Mouse (Mus musculus) liver, postnatal 0 days (tissue): Measurements from ENCODE around the gene Acox3. TPM values are rescaled to one million over a fixed set of nuclear protein-coding genes. Genes with fewer than 3 reads are reported as not detected.

Experiments used
- ATAC-seq: fragments of 200-750 bp; cut with Nextera tagmentation; 2 replicates; pipeline ENCODE4 v1.8.0; 2017; ENCODE audit warnings: mild to moderate bottlenecking, moderate library complexity
- DNase-seq: peaks from one replicate; pipeline ENCODE4 v3.0.0-alpha.2; 2016
- H3K27ac ChIP-seq: fragments of 300-500 bp; sonication (generic); 2 replicates; pipeline ENCODE4 v1.5.1; 2014; ENCODE audit warnings: antibody characterized with exemption, moderate library complexity, mild to moderate bottlenecking, low read depth
- H3K27me3 ChIP-seq: fragments of 300-500 bp; sonication (generic); 2 replicates; pipeline ENCODE4 v1.6.1; 2014; ENCODE audit warnings: low read length, control low read depth, mixed read lengths; ENCODE audit not compliant: insufficient read depth
- H3K36me3 ChIP-seq: fragments of 300-500 bp; sonication (generic); replicated peaks from 2 replicates; pipeline ENCODE4 v1.6.1; 2014; ENCODE audit warnings: mild to moderate bottlenecking, control low read depth, low read length, moderate library complexity, mixed read lengths; ENCODE audit not compliant: insufficient read depth
- H3K4me1 ChIP-seq: fragments of 300-500 bp; sonication (generic); 2 replicates; pipeline ENCODE4 v1.6.1; 2014; ENCODE audit warnings: antibody characterized with exemption, mild to moderate bottlenecking, control low read depth; ENCODE audit not compliant: insufficient read depth
- H3K4me2 ChIP-seq: fragments of 300-500 bp; sonication (generic); 2 replicates; pipeline ENCODE4 v1.6.1; 2014; ENCODE audit warnings: low read depth, mild to moderate bottlenecking, low read length, moderate library complexity, mixed read lengths
- H3K4me3 ChIP-seq: fragments of 300-500 bp; sonication (generic); 2 replicates; pipeline ENCODE4 v1.5.1; 2014; ENCODE audit warnings: low read depth, low read length
- H3K9ac ChIP-seq: fragments of 300-500 bp; sonication (generic); replicated peaks from 2 replicates; pipeline ENCODE4 v1.6.1; 2014; ENCODE audit warnings: mild to moderate bottlenecking, moderate library complexity
- H3K9me3 ChIP-seq: fragments of 300-500 bp; sonication (generic); 2 replicates; pipeline ENCODE4 v1.6.1; 2016; ENCODE audit warnings: mild to moderate bottlenecking, control low read depth, low read length, mixed read lengths
- CTCF ChIP-seq: sonication (generic); IDR thresholded peaks from 2 replicates; pipeline ENCODE4 v1.5.1; 2016; ENCODE audit warnings: antibody characterized with exemption, low read depth
- EP300 ChIP-seq: IDR thresholded peaks from 2 replicates; pipeline ENCODE4 v1.6.1; 2016; ENCODE audit warnings: antibody characterized with exemption, low read depth, mild to moderate bottlenecking
- WGBS: fragments of 180-500 bp; shearing (Covaris S2); extraction: QIAGEN DNeasy Blood & Tissue Kit; methylation state at CpG from one replicate; pipeline ENCODE4 v1.1.7; 2014; ENCODE audit not compliant: insufficient replicate concordance; 5-methylcytosine and 5-hydroxymethylcytosine counted together
- polyA plus RNA-seq: library from polyadenylated mRNA; unstranded; fragments of >200 nt; fragmentation: Nextera tagmentation; extraction: Ambion mirVana; gene quantifications from 2 replicates; pipeline ENCODE4 v1.2.1, GENCODE M21; 2015

Gene Acox3
- polyA plus RNA-seq, 1 experiment from 2014 or later, result 4.0 TPM

- ATAC-seq, result no peak
- Histone ChIP-seq H3K4me3 (no peak overlapping the region), H3K9me3 (no peaks in the 10 kb centered on the region), H3K4me2 (no peak overlapping the region), H3K27me3 (no peaks in the 10 kb centered on the region), H3K4me1 (no peaks in the 10 kb centered on the region), H3K27ac (no peak overlapping the region), H3K36me3 (no peaks in the 10 kb centered on the region), H3K9ac (no peak overlapping the region)
- 75% methylated on average over 10 of the region's 10 CpGs for WGBS
- TF ChIP-seq EP300, result no peak
- peak; percentile 21; the same call in 1 of the 2 replicates for TF ChIP-seq CTCF
- DNase-seq, result no peak
Measured at GRCm38 (mm10) chr5:35655753-35656485, 73.1 kb downstream of the Acox3 start.

GRCm38 (mm10) chr5:35659503-35659902 lies 76.7 kb downstream of the Acox3 start:
- Histone ChIP-seq H3K27ac (no peak overlapping the region), H3K27me3 (no peaks in the 10 kb centered on the region), H3K4me3 (no peak overlapping the region), H3K9ac (no peak overlapping the region), H3K4me1 (no peaks in the 10 kb centered on the region), H3K36me3 (no peaks in the 10 kb centered on the region), H3K9me3 (no peaks in the 10 kb centered on the region), H3K4me2 (no peak overlapping the region)
- 50% methylated on average over 3 of the region's 3 CpGs for WGBS
- ATAC-seq, result no peak
- no peak for DNase-seq
- TF ChIP-seq CTCF (no peak), EP300 (no peak)

GRCm38 (mm10) chr5:35661210-35661609 lies 78.4 kb downstream of the Acox3 start:
- 73% methylated on average over 6 of the region's 6 CpGs for WGBS
- TF ChIP-seq EP300 (no peak), CTCF (no peak)
- no peak overlapping the region for H3K9ac ChIP-seq
- DNase-seq (no peak), ATAC-seq (no peak)
- H3K4me2 ChIP-seq, result no peak overlapping the region
- no peaks in the 10 kb centered on the region for H3K9me3 ChIP-seq
- no peaks in the 10 kb centered on the region for H3K4me1 ChIP-seq
- no peak overlapping the region for H3K27ac ChIP-seq
- no peaks in the 10 kb centered on the region for H3K36me3 ChIP-seq
- no peak overlapping the region for H3K4me3 ChIP-seq
- no peaks in the 10 kb centered on the region for H3K27me3 ChIP-seq

- no peak overlapping the region for H3K9ac ChIP-seq
- no peak overlapping the region for H3K4me2 ChIP-seq
- no peaks in the 10 kb centered on the region for H3K4me1 ChIP-seq
- ATAC-seq (no peak), DNase-seq (no peak)
- WGBS, result 72% methylated on average over 9 of the region's 9 CpGs
- no peak overlapping the region for H3K4me3 ChIP-seq
- no peaks in the 10 kb centered on the region for H3K27me3 ChIP-seq
- H3K27ac ChIP-seq, result no peak overlapping the region
- TF ChIP-seq CTCF (no peak), EP300 (no peak)
- no peaks in the 10 kb centered on the region for H3K9me3 ChIP-seq
- no peaks in the 10 kb centered on the region for H3K36me3 ChIP-seq
Measured at GRCm38 (mm10) chr5:35662021-35662545, 79.2 kb downstream of the Acox3 start.

Other genes with a start within 250 kb of the Acox3 start
- gene Hmx1, start 193.9 kb upstream of the Acox3 start, polyA plus RNA-seq, result not detected in 2 replicates
- gene Cpz, start 57.3 kb upstream of the Acox3 start, polyA plus RNA-seq, result 1.5 and 1.8 TPM in 2 replicates
- gene Trmt44, start 8.0 kb upstream of the Acox3 start, polyA plus RNA-seq, result 1.5 and 1.7 TPM in 2 replicates
- 2.3 and 2.6 TPM in 2 replicates for gene Htra3, start 96.7 kb downstream of the Acox3 start, polyA plus RNA-seq
- gene Sh3tc1, start 156.9 kb downstream of the Acox3 start, polyA plus RNA-seq, result 3.4 and 3.5 TPM in 2 replicates
- gene Ablim2, start 174.8 kb downstream of the Acox3 start, polyA plus RNA-seq, result 0.33 and 0.45 TPM in 2 replicates